Mouse (Mus musculus): ENCODE measurements around the gene Slc4a3. TPM values are rescaled to one million over a fixed set of nuclear protein-coding genes. Genes with fewer than 3 reads are reported as not detected.

Gene Slc4a3
- polyA plus RNA-seq, 1 experiment from 2014 or later: 14.2 TPM

- Histone ChIP-seq H3K4me1 (ENCODE audit: control insufficient read depth, insufficient read depth, low read length) (peaks cover 20% of the 10 kb centered on the region), H3K9me3 (replicated peaks; ENCODE audit: control insufficient read depth, low read length) (no peaks in the 10 kb centered on the region), H3K27me3 (ENCODE audit: control insufficient read depth, insufficient read depth, low read length) (no peaks in the 10 kb centered on the region), H3K9ac (ENCODE audit: low read depth, low read length) (no peak overlapping the region), H3K36me3 (ENCODE audit: control insufficient read depth, insufficient read depth, low read length) (peaks cover 5% of the 10 kb centered on the region; the same call in 1 of the 2 replicates), H3K27ac (ENCODE audit: low read depth, low read length) (no peak overlapping the region), H3K4me2 (no peak overlapping the region), H3K4me3 (ENCODE audit: low read depth, low read length) (no peak overlapping the region)
- ATAC-seq (replicated peaks; ENCODE audit: insufficient number of reproducible peaks, low FRiP score, low TSS enrichment): no peak
- WGBS (ENCODE audit: insufficient replicate concordance): 65% methylated on average over 12 of the region's 12 CpGs
Measured at GRCm38 (mm10) chr1:75560206-75560913, 14.3 kb downstream of the Slc4a3 start.

DNA sequence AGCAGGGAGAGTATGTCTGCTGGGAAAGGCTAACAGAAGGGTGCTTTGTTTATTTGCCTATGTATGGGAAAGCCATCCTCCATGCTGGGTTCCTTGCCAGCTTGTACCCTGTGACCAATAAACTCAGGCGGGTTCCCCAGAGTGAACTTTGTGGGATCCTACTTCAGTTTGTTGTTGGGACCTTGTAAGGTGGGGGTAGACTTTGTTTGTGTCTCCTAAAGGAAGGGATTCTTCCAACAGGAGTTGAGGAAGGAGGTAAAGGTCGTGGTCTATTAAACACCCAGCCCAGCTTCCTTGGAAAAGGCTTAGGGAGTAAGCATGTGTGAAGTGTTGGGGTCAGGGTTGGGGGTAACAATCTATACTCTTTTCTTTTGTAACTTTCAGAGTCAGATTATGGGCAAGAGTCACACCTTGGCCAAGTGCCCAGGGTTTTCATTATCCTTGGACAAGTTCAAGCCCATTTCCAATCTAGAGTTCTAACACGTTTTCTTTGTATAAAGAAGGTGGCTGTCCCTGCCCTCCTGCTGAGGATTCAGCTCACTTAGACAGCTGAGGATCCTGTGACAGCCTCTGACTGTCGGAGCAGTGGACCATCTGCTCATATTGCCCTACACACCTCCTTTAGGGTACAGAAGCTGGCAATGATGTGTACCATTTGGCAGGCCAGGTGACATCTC, 15.3 kb downstream of the Slc4a3 start:
- Histone ChIP-seq H3K4me2 (no peak overlapping the region), H3K9me3 (replicated peaks; ENCODE audit: control insufficient read depth, low read length) (no peaks in the 10 kb centered on the region), H3K27ac (ENCODE audit: low read depth, low read length) (no peak overlapping the region), H3K27me3 (ENCODE audit: control insufficient read depth, insufficient read depth, low read length) (no peaks in the 10 kb centered on the region), H3K9ac (ENCODE audit: low read depth, low read length) (no peak overlapping the region), H3K4me1 (ENCODE audit: control insufficient read depth, insufficient read depth, low read length) (peaks cover 24% of the 10 kb centered on the region), H3K4me3 (ENCODE audit: low read depth, low read length) (no peak overlapping the region), H3K36me3 (ENCODE audit: control insufficient read depth, insufficient read depth, low read length) (peaks cover 5% of the 10 kb centered on the region; the same call in 1 of the 2 replicates)
- ATAC-seq (replicated peaks; ENCODE audit: insufficient number of reproducible peaks, low FRiP score, low TSS enrichment): no peak
- WGBS (ENCODE audit: insufficient replicate concordance): 41% methylated on average over 4 of the region's 4 CpGs

GRCm38 (mm10) chr1:75561898-75562238, 15.8 kb downstream of the Slc4a3 start:
- Histone ChIP-seq H3K36me3 (ENCODE audit: control insufficient read depth, insufficient read depth, low read length) (peaks cover 2% of the 10 kb centered on the region; the same call in 1 of the 2 replicates), H3K9me3 (replicated peaks; ENCODE audit: control insufficient read depth, low read length) (no peaks in the 10 kb centered on the region), H3K4me1 (ENCODE audit: control insufficient read depth, insufficient read depth, low read length) (peaks cover 23% of the 10 kb centered on the region), H3K27me3 (ENCODE audit: control insufficient read depth, insufficient read depth, low read length) (no peaks in the 10 kb centered on the region), H3K27ac (ENCODE audit: low read depth, low read length) (no peak overlapping the region), H3K9ac (ENCODE audit: low read depth, low read length) (no peak overlapping the region), H3K4me2 (no peak overlapping the region), H3K4me3 (ENCODE audit: low read depth, low read length) (no peak overlapping the region)
- ATAC-seq (replicated peaks; ENCODE audit: insufficient number of reproducible peaks, low FRiP score, low TSS enrichment): no peak
- 32% methylated on average over 1 of the region's 1 CpGs for WGBS (ENCODE audit: insufficient replicate concordance)

DNA sequence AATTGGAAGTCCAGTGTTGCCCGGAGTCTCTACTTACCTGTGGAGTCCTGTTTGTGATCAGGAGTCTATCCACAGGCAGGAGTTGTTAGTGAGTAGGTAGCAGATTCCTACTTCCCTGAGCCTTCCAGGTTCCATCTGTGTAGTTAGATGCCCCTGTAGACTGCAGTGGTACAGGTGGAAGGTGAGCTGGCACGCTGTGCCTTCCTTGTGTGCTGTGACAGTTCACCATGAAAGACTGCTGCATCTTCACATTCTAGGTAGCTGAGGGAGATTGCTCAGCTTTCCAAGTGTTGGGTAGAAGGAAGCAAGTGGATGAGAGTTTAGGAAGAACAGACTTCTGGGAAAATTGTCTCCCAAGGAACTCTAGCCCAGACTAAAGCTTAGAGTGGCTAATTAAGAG, 18.0 kb downstream of the Slc4a3 start:
- WGBS (ENCODE audit: insufficient replicate concordance): 85% methylated on average over 2 of the region's 2 CpGs
- peaks cover 13% of the 10 kb centered on the region for H3K4me1 ChIP-seq (ENCODE audit: control insufficient read depth, insufficient read depth, low read length)
- no peaks in the 10 kb centered on the region for H3K36me3 ChIP-seq (ENCODE audit: control insufficient read depth, insufficient read depth, low read length)
- no peak overlapping the region for H3K4me2 ChIP-seq
- H3K27ac ChIP-seq (ENCODE audit: low read depth, low read length): no peak overlapping the region
- no peaks in the 10 kb centered on the region for H3K27me3 ChIP-seq (ENCODE audit: control insufficient read depth, insufficient read depth, low read length)
- no peaks in the 10 kb centered on the region for H3K9me3 ChIP-seq (replicated peaks; ENCODE audit: control insufficient read depth, low read length)
- no peak overlapping the region for H3K9ac ChIP-seq (ENCODE audit: low read depth, low read length)
- H3K4me3 ChIP-seq (ENCODE audit: low read depth, low read length): no peak overlapping the region
- ATAC-seq (replicated peaks; ENCODE audit: insufficient number of reproducible peaks, low FRiP score, low TSS enrichment): no peak

GRCm38 (mm10) chr1:75564916-75565315, 18.9 kb downstream of the Slc4a3 start:
- no peak for ATAC-seq (replicated peaks; ENCODE audit: insufficient number of reproducible peaks, low FRiP score, low TSS enrichment)
- no peak overlapping the region for H3K4me3 ChIP-seq (ENCODE audit: low read depth, low read length)
- H3K9ac ChIP-seq (ENCODE audit: low read depth, low read length): no peak overlapping the region
- H3K9me3 ChIP-seq (replicated peaks; ENCODE audit: control insufficient read depth, low read length): no peaks in the 10 kb centered on the region
- peaks cover 7% of the 10 kb centered on the region for H3K4me1 ChIP-seq (ENCODE audit: control insufficient read depth, insufficient read depth, low read length)
- H3K36me3 ChIP-seq (ENCODE audit: control insufficient read depth, insufficient read depth, low read length): no peaks in the 10 kb centered on the region
- H3K4me2 ChIP-seq: no peak overlapping the region
- 50% methylated on average over 5 of the region's 5 CpGs for WGBS (ENCODE audit: insufficient replicate concordance)
- no peak overlapping the region for H3K27ac ChIP-seq (ENCODE audit: low read depth, low read length)
- no peaks in the 10 kb centered on the region for H3K27me3 ChIP-seq (ENCODE audit: control insufficient read depth, insufficient read depth, low read length)

GRCm38 (mm10) chr1:75565616-75566015, 19.6 kb downstream of the Slc4a3 start:
- 45% methylated on average over 9 of the region's 9 CpGs for WGBS (ENCODE audit: insufficient replicate concordance)
- H3K4me2 ChIP-seq: no peak overlapping the region
- H3K4me1 ChIP-seq (ENCODE audit: control insufficient read depth, insufficient read depth, low read length): peaks cover 13% of the 10 kb centered on the region
- peak overlapping the region; percentile 46; the same call in 1 of the 2 replicates for H3K27ac ChIP-seq (ENCODE audit: low read depth, low read length)
- H3K36me3 ChIP-seq (ENCODE audit: control insufficient read depth, insufficient read depth, low read length): no peaks in the 10 kb centered on the region
- no peaks in the 10 kb centered on the region for H3K27me3 ChIP-seq (ENCODE audit: control insufficient read depth, insufficient read depth, low read length)
- no peaks in the 10 kb centered on the region for H3K9me3 ChIP-seq (replicated peaks; ENCODE audit: control insufficient read depth, low read length)
- no peak overlapping the region for H3K4me3 ChIP-seq (ENCODE audit: low read depth, low read length)
- H3K9ac ChIP-seq (ENCODE audit: low read depth, low read length): no peak overlapping the region
- no peak for ATAC-seq (replicated peaks; ENCODE audit: insufficient number of reproducible peaks, low FRiP score, low TSS enrichment)

DNA sequence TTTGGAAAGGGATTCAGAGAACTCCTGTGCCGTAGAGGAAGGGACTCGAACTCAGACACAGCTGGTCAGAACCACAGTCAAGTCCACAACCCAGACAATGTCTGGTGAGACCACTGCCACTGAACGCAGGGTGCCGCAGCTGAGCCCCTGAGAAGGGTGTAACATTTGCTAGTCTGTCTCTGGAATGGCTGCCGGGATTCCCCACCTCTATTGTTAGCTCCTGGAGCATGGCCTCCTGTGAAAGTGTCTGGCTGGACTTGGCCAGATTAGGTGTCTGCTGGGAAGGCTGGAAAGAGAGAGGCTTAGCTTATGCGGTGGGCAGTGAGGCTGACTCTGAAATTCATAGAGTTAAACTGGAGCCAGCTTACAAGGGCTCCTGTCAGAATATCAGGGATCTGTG, 24.3 kb downstream of the Slc4a3 start:
- H3K4me1 ChIP-seq (ENCODE audit: control insufficient read depth, insufficient read depth, low read length): peaks cover 12% of the 10 kb centered on the region
- H3K9me3 ChIP-seq (replicated peaks; ENCODE audit: control insufficient read depth, low read length): no peaks in the 10 kb centered on the region
- no peaks in the 10 kb centered on the region for H3K36me3 ChIP-seq (ENCODE audit: control insufficient read depth, insufficient read depth, low read length)
- H3K27me3 ChIP-seq (ENCODE audit: control insufficient read depth, insufficient read depth, low read length): no peaks in the 10 kb centered on the region
- no peak overlapping the region for H3K9ac ChIP-seq (ENCODE audit: low read depth, low read length)
- no peak for ATAC-seq (replicated peaks; ENCODE audit: insufficient number of reproducible peaks, low FRiP score, low TSS enrichment)
- WGBS (ENCODE audit: insufficient replicate concordance): 62% methylated on average over 6 of the region's 6 CpGs
- no peak overlapping the region for H3K4me3 ChIP-seq (ENCODE audit: low read depth, low read length)
- H3K4me2 ChIP-seq: no peak overlapping the region
- H3K27ac ChIP-seq (ENCODE audit: low read depth, low read length): peak overlapping the region; percentile 60

DNA sequence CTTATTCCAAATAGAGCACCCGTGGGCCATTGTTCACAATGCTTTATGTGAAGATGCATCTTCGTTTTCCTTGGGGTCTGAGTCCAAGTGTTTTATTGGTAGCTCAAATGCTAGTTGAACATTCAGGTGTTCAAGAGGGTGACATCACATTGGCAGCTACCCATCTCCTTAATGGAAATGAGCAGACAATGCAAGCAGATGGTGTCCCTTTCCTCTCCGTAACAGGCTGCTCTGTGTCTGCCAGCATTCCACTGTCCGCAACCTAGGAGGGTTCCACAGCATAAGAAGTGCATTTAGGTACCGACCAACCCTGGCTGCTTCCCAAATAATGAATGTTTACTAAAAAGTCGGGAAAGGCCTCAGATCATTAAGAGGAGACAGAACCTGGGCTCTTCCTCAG, 26.7 kb downstream of the Slc4a3 start:
- Histone ChIP-seq H3K4me1 (ENCODE audit: control insufficient read depth, insufficient read depth, low read length) (peaks cover 8% of the 10 kb centered on the region), H3K4me3 (ENCODE audit: low read depth, low read length) (no peak overlapping the region), H3K36me3 (ENCODE audit: control insufficient read depth, insufficient read depth, low read length) (no peaks in the 10 kb centered on the region), H3K4me2 (no peak overlapping the region), H3K9me3 (replicated peaks; ENCODE audit: control insufficient read depth, low read length) (no peaks in the 10 kb centered on the region), H3K27me3 (ENCODE audit: control insufficient read depth, insufficient read depth, low read length) (no peaks in the 10 kb centered on the region), H3K9ac (ENCODE audit: low read depth, low read length) (no peak overlapping the region), H3K27ac (ENCODE audit: low read depth, low read length) (no peak overlapping the region)
- WGBS (ENCODE audit: insufficient replicate concordance): 82% methylated on average over 6 of the region's 6 CpGs
- no peak for ATAC-seq (replicated peaks; ENCODE audit: insufficient number of reproducible peaks, low FRiP score, low TSS enrichment)

DNA sequence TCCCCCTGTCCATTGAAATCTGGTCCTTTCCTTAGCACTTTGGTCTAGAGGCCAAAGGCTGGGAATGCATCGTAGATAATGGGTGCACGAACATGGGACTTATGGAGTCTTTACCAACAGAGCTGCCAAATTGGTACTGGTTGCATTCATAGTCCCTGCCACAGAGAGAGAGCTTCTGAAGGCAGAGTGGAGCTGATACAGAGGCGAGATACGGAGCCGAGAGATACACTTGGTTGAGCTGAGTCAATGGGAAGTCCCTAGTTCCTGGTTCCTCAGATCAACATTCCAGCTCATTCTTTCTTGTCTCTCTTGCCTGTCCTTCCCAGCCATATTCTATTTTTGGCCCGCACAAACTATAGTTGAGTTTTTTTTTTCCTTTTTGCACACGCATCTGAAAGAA, 27.6 kb downstream of the Slc4a3 start:
- Histone ChIP-seq H3K27ac (ENCODE audit: low read depth, low read length) (no peak overlapping the region), H3K9ac (ENCODE audit: low read depth, low read length) (no peak overlapping the region), H3K4me2 (no peak overlapping the region), H3K4me1 (ENCODE audit: control insufficient read depth, insufficient read depth, low read length) (peaks cover 8% of the 10 kb centered on the region), H3K27me3 (ENCODE audit: control insufficient read depth, insufficient read depth, low read length) (no peaks in the 10 kb centered on the region), H3K36me3 (ENCODE audit: control insufficient read depth, insufficient read depth, low read length) (no peaks in the 10 kb centered on the region), H3K4me3 (ENCODE audit: low read depth, low read length) (no peak overlapping the region), H3K9me3 (replicated peaks; ENCODE audit: control insufficient read depth, low read length) (no peaks in the 10 kb centered on the region)
- ATAC-seq (replicated peaks; ENCODE audit: insufficient number of reproducible peaks, low FRiP score, low TSS enrichment): no peak
- 61% methylated on average over 7 of the region's 7 CpGs for WGBS (ENCODE audit: insufficient replicate concordance)

Data from heart, embryonic 11.5 days (tissue).